Mouse (Mus musculus) bone marrow, adult 2 months (tissue): ENCODE data around the gene Gen1.

Source experiments
- CTCF ChIP-seq: fragments of 200-500 bp; IDR thresholded peaks from 2 replicates; pipeline ENCODE4 v1.5.1; 2011; ENCODE audit warnings: low read length, control low read depth; ENCODE audit not compliant: control insufficient read depth, insufficient read depth
- POLR2A ChIP-seq: fragments of 200-500 bp; IDR thresholded peaks from 2 replicates; pipeline ENCODE4 v1.6.1; 2011; ENCODE audit warnings: low read depth, mild to moderate bottlenecking, control low read depth, low read length, borderline replicate concordance; ENCODE audit not compliant: control insufficient read depth

DNA sequence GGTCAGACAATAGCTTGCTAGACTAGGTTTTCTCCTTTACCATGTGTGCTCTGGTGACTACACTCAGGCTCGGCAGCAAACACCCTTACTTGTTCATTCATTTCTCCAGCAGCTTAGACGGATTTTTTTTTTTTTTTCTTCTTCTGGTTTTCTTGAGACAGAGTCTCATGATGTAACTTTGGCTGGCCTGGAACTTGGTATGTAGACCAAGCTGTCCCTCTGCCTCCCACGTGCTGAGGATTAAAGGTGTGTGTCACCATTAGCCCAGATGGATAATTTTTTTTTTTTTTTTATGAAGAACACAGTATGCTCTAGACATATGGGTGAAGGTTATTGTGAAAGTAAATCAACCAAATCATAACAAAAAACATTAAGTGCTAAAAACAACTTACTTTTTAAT is 15.3 kb downstream of the Gen1 start:
- TF ChIP-seq CTCF (no peak), POLR2A (no peak)
